Mouse (Mus musculus) limb, embryonic 14.5 days (tissue): ENCODE results near the gene E130114P18Rik. TPM values are rescaled to one million over a fixed set of nuclear protein-coding genes. Genes with fewer than 3 reads are reported as not detected.

ENCODE experiments used
- ATAC-seq: fragments of 200-750 bp; cut with Nextera tagmentation; 2 replicates; pipeline ENCODE4 v1.8.0; 2017; ENCODE audit warnings: low read depth, moderate number of reproducible peaks, moderate TSS enrichment; ENCODE audit not compliant: low FRiP score
- DNase-seq: peaks from one replicate; pipeline ENCODE4 v3.0.0-alpha.2; 2015; ENCODE audit warnings: low spot score
- H3K27ac ChIP-seq: fragments of 300-500 bp; sonication (generic); replicated peaks from 2 replicates; pipeline ENCODE4 v1.5.1; 2014; ENCODE audit warnings: low read depth, mild to moderate bottlenecking, low read length, moderate library complexity, mixed read lengths
- H3K27me3 ChIP-seq: fragments of 300-500 bp; sonication (generic); 2 replicates; pipeline ENCODE4 v1.6.1; 2014; ENCODE audit warnings: low read length, mixed read lengths; ENCODE audit not compliant: control insufficient read depth, insufficient read depth
- H3K36me3 ChIP-seq: fragments of 300-500 bp; sonication (generic); 2 replicates; pipeline ENCODE4 v1.6.1; 2014; ENCODE audit warnings: mild to moderate bottlenecking, low read length, moderate library complexity, mixed read lengths; ENCODE audit not compliant: control insufficient read depth, insufficient read depth
- H3K4me1 ChIP-seq: fragments of 300-500 bp; sonication (generic); 2 replicates; pipeline ENCODE4 v1.6.1; 2014; ENCODE audit warnings: antibody characterized with exemption, low read length, mixed read lengths; ENCODE audit not compliant: control insufficient read depth, insufficient read depth
- H3K4me2 ChIP-seq: fragments of 300-500 bp; sonication (generic); replicated peaks from 2 replicates; pipeline ENCODE4 v1.6.1; 2014; ENCODE audit warnings: low read depth, mild to moderate bottlenecking, low read length, moderate library complexity; ENCODE audit not compliant: severe bottlenecking
- H3K4me3 ChIP-seq: fragments of 300-500 bp; sonication (generic); replicated peaks from 2 replicates; pipeline ENCODE4 v1.5.1; 2014; ENCODE audit warnings: low read length
- H3K9ac ChIP-seq: fragments of 300-500 bp; sonication (generic); 2 replicates; pipeline ENCODE4 v1.6.1; 2014; ENCODE audit warnings: mild to moderate bottlenecking, low read depth, low read length, moderate library complexity; ENCODE audit not compliant: severe bottlenecking
- H3K9me3 ChIP-seq: fragments of 300-500 bp; sonication (generic); 2 replicates; pipeline ENCODE4 v1.6.1; 2016; ENCODE audit warnings: low read length; ENCODE audit not compliant: control insufficient read depth
- POLR2A ChIP-seq: fragments of 200-500 bp; IDR thresholded peaks from 2 replicates; pipeline ENCODE4 v1.8.0; 2012; ENCODE audit warnings: inconsistent platforms, mild to moderate bottlenecking, moderate library complexity, borderline replicate concordance; ENCODE audit not compliant: insufficient read depth, insufficient read length; ENCODE audit errors: extremely low read depth
- WGBS: fragments of 180-500 bp; shearing (Covaris S2); extraction: QIAGEN DNeasy Blood & Tissue Kit; methylation state at CpG from one replicate; pipeline ENCODE4 v1.1.7; 2014; 5-methylcytosine and 5-hydroxymethylcytosine counted together
- polyA plus RNA-seq, 2 experiments: library from polyadenylated mRNA; depleted of rRNA in 1 of 2; stranded (reverse) in 1 of 2; unstranded in 1 of 2; fragments of >200 nt; fragmentation: Nextera tagmentation in 1 of 2; extraction: Ambion mirVana in 1 of 2; gene quantifications; 2 replicates each; pipeline versions ENCODE4 v1.2.1 to v1.2.3; 2012 to 2014

Gene E130114P18Rik
- polyA plus RNA-seq, 2 experiments = 2.2 to 4.9 TPM

- H3K4me2 ChIP-seq = no peak overlapping the region
- no peak overlapping the region for H3K4me3 ChIP-seq
- WGBS = 31% methylated on average over 6 of the region's 6 CpGs
- DNase-seq (no peak), ATAC-seq (no peak)
- no peak overlapping the region for H3K27ac ChIP-seq
- H3K4me1 ChIP-seq = no peaks in the 10 kb centered on the region
- H3K9ac ChIP-seq = no peak overlapping the region
- TF ChIP-seq POLR2A = no peak
- H3K36me3 ChIP-seq = no peaks in the 10 kb centered on the region
- no peaks in the 10 kb centered on the region for H3K27me3 ChIP-seq
- H3K9me3 ChIP-seq = no peaks in the 10 kb centered on the region
Measured at GRCm38 (mm10) chr4:97729999-97730398, 47.9 kb downstream of the E130114P18Rik start.

GRCm38 (mm10) chr4:97728520-97728919 is 49.4 kb downstream of the E130114P18Rik start:
- Histone ChIP-seq H3K4me3 (no peak overlapping the region), H3K9ac (no peak overlapping the region), H3K36me3 (no peaks in the 10 kb centered on the region), H3K4me1 (no peaks in the 10 kb centered on the region), H3K4me2 (no peak overlapping the region), H3K27me3 (no peaks in the 10 kb centered on the region), H3K27ac (no peak overlapping the region), H3K9me3 (no peaks in the 10 kb centered on the region)
- DNase-seq (no peak), ATAC-seq (no peak)
- 91% methylated on average over 4 of the region's 4 CpGs for WGBS
- TF ChIP-seq POLR2A = no peak

- WGBS = 65% methylated on average over 6 of the region's 6 CpGs
- Histone ChIP-seq H3K9me3 (no peaks in the 10 kb centered on the region), H3K4me1 (no peaks in the 10 kb centered on the region), H3K36me3 (no peaks in the 10 kb centered on the region), H3K27ac (no peak overlapping the region), H3K4me2 (no peak overlapping the region), H3K9ac (no peak overlapping the region), H3K4me3 (no peak overlapping the region), H3K27me3 (no peaks in the 10 kb centered on the region)
- DNase-seq (no peak), ATAC-seq (no peak)
- TF ChIP-seq POLR2A = no peak
Measured at GRCm38 (mm10) chr4:97723374-97723773, 54.5 kb downstream of the E130114P18Rik start.

GRCm38 (mm10) chr4:97722666-97723065 is 55.2 kb downstream of the E130114P18Rik start:
- TF ChIP-seq POLR2A = no peak
- H3K9me3 ChIP-seq = no peaks in the 10 kb centered on the region
- 32% methylated on average over 10 of the region's 10 CpGs for WGBS
- H3K27me3 ChIP-seq = no peaks in the 10 kb centered on the region
- no peak for DNase-seq
- ATAC-seq = no peak
- no peak overlapping the region for H3K9ac ChIP-seq
- H3K4me3 ChIP-seq = no peak overlapping the region
- no peaks in the 10 kb centered on the region for H3K4me1 ChIP-seq
- H3K4me2 ChIP-seq = no peak overlapping the region
- no peaks in the 10 kb centered on the region for H3K36me3 ChIP-seq
- H3K27ac ChIP-seq = no peak overlapping the region

- ATAC-seq (no peak), DNase-seq (peak; percentile 21)
- Histone ChIP-seq H3K4me2 (no peak overlapping the region), H3K36me3 (no peaks in the 10 kb centered on the region), H3K27me3 (no peaks in the 10 kb centered on the region), H3K4me1 (0 out of 2 replicates have a peak, but pooled peaks cover 2% of the 10 kb centered on the region), H3K27ac (no peak overlapping the region), H3K9me3 (no peaks in the 10 kb centered on the region), H3K4me3 (no peak overlapping the region), H3K9ac (no peak overlapping the region)
- no peak for TF ChIP-seq POLR2A
- 38% methylated on average over 6 of the region's 6 CpGs for WGBS
Measured at GRCm38 (mm10) chr4:97714616-97715015, 63.3 kb downstream of the E130114P18Rik start.

- TF ChIP-seq POLR2A = no peak
- Histone ChIP-seq H3K9ac (no peak overlapping the region), H3K27me3 (no peaks in the 10 kb centered on the region), H3K27ac (no peak overlapping the region), H3K4me1 (0 out of 2 replicates have a peak, but pooled peaks cover 2% of the 10 kb centered on the region), H3K4me2 (no peak overlapping the region), H3K36me3 (no peaks in the 10 kb centered on the region), H3K9me3 (no peaks in the 10 kb centered on the region), H3K4me3 (no peak overlapping the region)
- no peak for ATAC-seq
- 84% methylated on average over 6 of the region's 6 CpGs for WGBS
- no peak for DNase-seq
Measured at GRCm38 (mm10) chr4:97714101-97714615, 63.7 kb downstream of the E130114P18Rik start.
